Mouse (Mus musculus) C2C12 (cell line): Measurements from ENCODE around the gene Rassf3.

Source experiments
- CTCF ChIP-seq: IDR thresholded peaks from one replicate; pipeline ENCODE4 v1.5.1; 2011; ENCODE audit not compliant: control insufficient read depth, insufficient read depth, insufficient read length
- FOSL1 ChIP-seq: IDR thresholded peaks from one replicate; pipeline ENCODE4 v1.8.0; 2011; ENCODE audit warnings: mild to moderate bottlenecking, low read length; ENCODE audit not compliant: poor library complexity, insufficient read depth, severe bottlenecking
- MAX ChIP-seq: IDR thresholded peaks from one replicate; pipeline ENCODE4 v1.6.1; 2011; ENCODE audit warnings: mild to moderate bottlenecking, control low read depth
- USF1 ChIP-seq: IDR thresholded peaks from one replicate; pipeline ENCODE4 v1.6.1; 2011; ENCODE audit warnings: low read depth, mild to moderate bottlenecking, control low read depth, moderate library complexity

DNA sequence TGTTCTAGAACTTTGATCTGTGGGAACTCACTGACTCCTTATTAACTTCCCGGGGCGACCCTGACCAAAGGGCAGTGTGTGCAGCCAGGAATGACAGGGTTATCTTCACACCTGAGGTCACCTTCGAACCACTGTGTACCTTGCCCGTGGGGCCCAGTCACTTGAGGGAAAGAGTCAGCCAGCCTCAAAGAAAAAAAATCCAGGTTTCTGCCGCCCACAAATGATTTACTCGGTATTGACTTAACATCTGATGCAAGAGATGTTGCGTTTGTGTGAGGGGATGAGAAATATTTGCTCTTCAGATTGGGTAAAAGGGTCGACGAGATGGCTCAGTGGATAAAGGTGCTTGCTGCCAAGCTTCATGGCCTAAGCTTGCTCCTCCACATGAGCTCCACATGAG lies 10.2 kb upstream of the Rassf3 start:
- TF ChIP-seq CTCF (no peak), MAX (no peak), USF1 (no peak), FOSL1 (no peak)
